Mouse (Mus musculus): ENCODE measurements around the gene Paqr4.

DNA sequence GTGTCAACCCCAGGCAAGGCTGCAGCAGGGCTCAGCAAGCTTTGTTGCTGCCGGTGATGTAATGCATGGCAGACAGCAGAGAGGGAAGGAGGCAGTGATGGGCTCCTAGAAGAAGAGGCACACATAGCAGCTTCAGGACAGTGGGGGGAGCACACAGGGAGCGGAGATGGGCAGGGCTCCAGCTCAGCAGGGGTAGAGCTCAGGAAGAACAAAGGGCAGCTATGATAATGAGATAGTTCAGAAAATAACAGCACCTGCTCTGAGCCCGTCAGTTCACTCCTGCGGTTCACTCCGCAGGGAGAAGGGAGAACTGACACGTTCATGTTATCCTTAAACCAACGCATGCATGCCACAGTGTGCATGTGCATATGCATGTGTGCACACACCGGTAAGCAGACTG lies 18.1 kb upstream of the Paqr4 start:
- no peak for TF ChIP-seq CTCF (IDR thresholded peaks at IDR 0.05; ENCODE audit: low read depth, low read length)
- TF ChIP-seq POLR2A (IDR thresholded peaks at IDR 0.05; ENCODE audit: insufficient read depth, low read length), result no peak
